Mouse (Mus musculus): ENCODE measurements around the gene Cuedc1. TPM values are rescaled to one million over a fixed set of nuclear protein-coding genes. Genes with fewer than 3 reads are reported as not detected.

Cuedc1 gene
- polyA plus RNA-seq, 1 experiment from 2014 or later = 46.1 TPM

DNA sequence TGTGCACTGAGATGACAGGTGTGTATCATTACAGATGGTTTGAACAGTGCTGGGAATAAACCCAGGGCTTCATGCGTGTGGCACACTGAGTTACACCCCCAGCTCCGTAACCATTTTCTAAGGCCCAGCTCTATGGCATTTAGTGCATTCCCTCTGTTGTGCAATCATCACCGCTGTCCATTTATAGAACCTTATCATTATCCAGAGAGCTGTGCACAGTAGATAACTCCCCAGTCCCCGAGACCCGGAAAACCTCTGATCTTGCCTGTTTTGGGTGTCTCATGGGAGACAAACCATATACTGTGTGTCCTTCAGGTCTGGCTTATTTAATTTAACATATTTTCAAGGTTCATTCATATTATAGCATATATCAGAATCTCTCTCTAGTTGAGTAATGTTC is 49.5 kb downstream of the Cuedc1 start:
- peaks cover 23% of the 10 kb centered on the region for H3K4me1 ChIP-seq (ENCODE audit: control insufficient read depth, insufficient read depth, low read length)
- H3K9ac ChIP-seq (ENCODE audit: low read depth, low read length) = no peak overlapping the region
- 92% methylated on average over 5 of the region's 5 CpGs for WGBS
- no peaks in the 10 kb centered on the region for H3K9me3 ChIP-seq (replicated peaks; ENCODE audit: control insufficient read depth, low read length, poor library complexity, severe bottlenecking)
- no peaks in the 10 kb centered on the region for H3K27me3 ChIP-seq (ENCODE audit: control insufficient read depth, insufficient read depth, low read depth, low read length)
- H3K4me2 ChIP-seq (ENCODE audit: low read length) = no peak overlapping the region
- H3K4me3 ChIP-seq (ENCODE audit: low read depth, low read length) = no peak overlapping the region
- no peak overlapping the region for H3K27ac ChIP-seq (ENCODE audit: low read length)
- H3K36me3 ChIP-seq (ENCODE audit: control insufficient read depth, insufficient read depth, low read length) = no peaks in the 10 kb centered on the region
- ATAC-seq = no peak

DNA sequence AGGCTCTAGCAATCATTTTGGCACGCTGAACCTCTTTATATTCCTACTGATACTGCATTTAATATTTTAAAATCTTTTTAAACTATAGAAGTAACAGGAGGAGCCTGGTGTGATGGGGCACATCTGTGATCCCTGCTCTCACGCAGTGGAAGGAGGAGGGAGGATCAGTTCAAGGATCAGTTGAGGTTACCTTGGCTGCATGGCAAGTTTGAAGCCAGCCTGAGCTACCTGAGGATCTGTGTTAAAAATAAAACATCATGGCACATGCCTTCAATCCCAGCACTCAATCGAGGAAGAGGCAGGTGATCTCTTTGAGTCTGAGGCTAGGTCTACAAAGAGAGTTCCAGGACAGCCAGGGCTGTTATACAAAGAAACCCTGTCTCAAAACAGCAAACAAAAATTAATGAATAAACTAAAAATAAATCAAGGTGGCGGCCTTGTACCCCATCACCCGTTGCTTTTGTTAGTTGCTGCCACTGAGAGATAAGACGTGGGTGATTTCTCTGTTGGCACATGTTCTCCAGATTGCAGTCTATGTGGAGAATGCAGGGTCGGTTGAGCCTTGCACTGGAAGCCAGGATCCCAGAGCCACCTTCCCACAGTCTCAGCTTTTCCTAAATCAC is 50.3 kb downstream of the Cuedc1 start:
- H3K4me1 ChIP-seq (ENCODE audit: control insufficient read depth, insufficient read depth, low read length) = peaks cover 21% of the 10 kb centered on the region
- H3K27ac ChIP-seq (ENCODE audit: low read length) = peak overlapping the region; percentile 65
- no peaks in the 10 kb centered on the region for H3K27me3 ChIP-seq (ENCODE audit: control insufficient read depth, insufficient read depth, low read depth, low read length)
- WGBS = 48% methylated on average over 7 of the region's 7 CpGs
- no peak overlapping the region for H3K4me3 ChIP-seq (ENCODE audit: low read depth, low read length)
- H3K4me2 ChIP-seq (ENCODE audit: low read length) = no peak overlapping the region
- H3K9ac ChIP-seq (ENCODE audit: low read depth, low read length) = no peak overlapping the region
- no peak for ATAC-seq
- no peaks in the 10 kb centered on the region for H3K36me3 ChIP-seq (ENCODE audit: control insufficient read depth, insufficient read depth, low read length)
- no peaks in the 10 kb centered on the region for H3K9me3 ChIP-seq (replicated peaks; ENCODE audit: control insufficient read depth, low read length, poor library complexity, severe bottlenecking)

DNA sequence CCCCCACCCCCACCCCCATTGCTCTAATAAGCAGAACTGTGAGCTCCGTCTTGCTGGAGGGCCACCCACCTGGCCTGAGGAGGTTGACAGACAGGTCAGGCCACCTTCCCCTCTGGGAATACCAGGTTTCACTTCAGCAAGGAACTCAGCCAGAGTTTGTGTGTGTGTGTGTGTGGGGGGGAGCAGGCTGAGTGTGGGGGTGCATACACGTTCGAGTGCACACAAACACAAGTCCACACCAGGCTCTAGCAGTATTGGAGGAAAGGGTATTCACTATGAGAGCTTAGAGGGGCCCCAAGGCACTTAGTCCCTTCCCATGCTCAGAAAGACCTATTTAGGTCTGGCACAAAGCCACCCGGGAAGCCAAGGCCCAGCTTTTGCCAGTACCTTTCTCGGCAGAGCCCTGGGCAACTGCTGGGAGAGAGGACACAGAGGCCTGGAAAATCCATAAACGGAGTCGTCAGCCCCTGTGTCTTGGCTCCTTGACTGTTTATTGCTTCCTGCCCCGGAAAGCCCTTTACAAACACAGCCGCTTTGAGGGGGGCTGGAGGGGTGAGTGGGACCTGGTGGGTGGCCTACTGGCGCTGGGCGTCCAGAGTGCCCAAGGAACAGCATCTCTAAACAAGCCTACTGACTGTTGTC is 50.9 kb downstream of the Cuedc1 start:
- peak; percentile 29; the same call in 1 of the 2 replicates for ATAC-seq
- Histone ChIP-seq H3K4me1 (ENCODE audit: control insufficient read depth, insufficient read depth, low read length) (peaks cover 21% of the 10 kb centered on the region), H3K4me3 (ENCODE audit: low read depth, low read length) (no peak overlapping the region), H3K9me3 (replicated peaks; ENCODE audit: control insufficient read depth, low read length, poor library complexity, severe bottlenecking) (no peaks in the 10 kb centered on the region), H3K9ac (ENCODE audit: low read depth, low read length) (no peak overlapping the region), H3K27me3 (ENCODE audit: control insufficient read depth, insufficient read depth, low read depth, low read length) (no peaks in the 10 kb centered on the region), H3K36me3 (ENCODE audit: control insufficient read depth, insufficient read depth, low read length) (no peaks in the 10 kb centered on the region), H3K4me2 (ENCODE audit: low read length) (no peak overlapping the region), H3K27ac (ENCODE audit: low read length) (peak overlapping the region; percentile 65)
- 7% methylated on average over 11 of the region's 11 CpGs for WGBS

DNA sequence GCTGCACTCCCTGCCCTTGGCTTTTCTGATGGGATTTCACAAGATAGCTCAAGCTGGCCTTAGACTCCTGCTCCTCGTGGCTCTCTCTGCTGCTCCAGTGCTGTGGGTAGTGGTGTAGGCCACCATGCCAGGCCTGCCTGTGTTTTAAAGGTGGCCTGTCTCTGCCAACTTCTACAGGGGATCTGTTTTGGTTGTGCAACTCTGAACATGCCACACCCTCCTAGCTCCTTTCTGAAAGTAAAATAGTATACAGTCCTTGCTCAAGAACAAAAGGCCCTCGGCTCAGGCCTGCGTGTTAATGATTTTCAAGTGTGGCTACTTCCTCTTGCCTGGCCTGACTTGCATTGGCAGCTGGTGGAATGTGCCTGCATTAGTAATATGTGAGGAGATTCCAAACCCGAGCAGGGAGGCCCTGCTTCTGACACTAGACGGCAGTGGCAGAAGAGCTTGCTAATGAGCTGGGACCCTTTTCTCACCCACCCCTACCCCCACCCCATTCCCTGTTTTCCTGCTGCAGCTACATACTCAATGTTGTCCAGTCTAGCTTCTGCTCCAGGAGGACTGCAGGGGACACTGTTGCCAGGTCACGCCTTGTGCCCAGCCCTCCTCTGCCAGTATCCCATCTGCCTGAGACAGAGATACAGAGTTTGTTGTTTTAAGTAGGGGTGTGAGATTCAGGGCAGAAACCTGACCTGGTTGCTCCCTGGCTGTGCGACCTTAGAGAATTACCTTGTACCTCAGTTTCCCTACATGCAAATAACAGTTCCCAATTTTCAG is 53.7 kb downstream of the Cuedc1 start:
- Histone ChIP-seq H3K27ac (ENCODE audit: low read length) (peak overlapping the region; percentile 60; the same call in 1 of the 2 replicates), H3K4me3 (ENCODE audit: low read depth, low read length) (no peak overlapping the region), H3K27me3 (ENCODE audit: control insufficient read depth, insufficient read depth, low read depth, low read length) (no peaks in the 10 kb centered on the region), H3K36me3 (ENCODE audit: control insufficient read depth, insufficient read depth, low read length) (no peaks in the 10 kb centered on the region), H3K4me1 (ENCODE audit: control insufficient read depth, insufficient read depth, low read length) (peaks cover 29% of the 10 kb centered on the region), H3K9me3 (replicated peaks; ENCODE audit: control insufficient read depth, low read length, poor library complexity, severe bottlenecking) (no peaks in the 10 kb centered on the region), H3K4me2 (ENCODE audit: low read length) (no peak overlapping the region), H3K9ac (ENCODE audit: low read depth, low read length) (no peak overlapping the region)
- WGBS = 39% methylated on average over 7 of the region's 7 CpGs
- ATAC-seq = no peak

GRCm38 (mm10) chr11:88153880-88154279 is 56.0 kb downstream of the Cuedc1 start:
- 73% methylated on average over 5 of the region's 5 CpGs for WGBS
- ATAC-seq = no peak
- Histone ChIP-seq H3K9me3 (replicated peaks; ENCODE audit: control insufficient read depth, low read length, poor library complexity, severe bottlenecking) (no peaks in the 10 kb centered on the region), H3K4me3 (ENCODE audit: low read depth, low read length) (no peak overlapping the region), H3K9ac (ENCODE audit: low read depth, low read length) (no peak overlapping the region), H3K4me1 (ENCODE audit: control insufficient read depth, insufficient read depth, low read length) (peaks cover 29% of the 10 kb centered on the region), H3K4me2 (ENCODE audit: low read length) (no peak overlapping the region), H3K36me3 (ENCODE audit: control insufficient read depth, insufficient read depth, low read length) (no peaks in the 10 kb centered on the region), H3K27me3 (ENCODE audit: control insufficient read depth, insufficient read depth, low read depth, low read length) (no peaks in the 10 kb centered on the region), H3K27ac (ENCODE audit: low read length) (peak overlapping the region; percentile 25; the same call in 1 of the 2 replicates)

- H3K9me3 ChIP-seq (replicated peaks; ENCODE audit: control insufficient read depth, low read length, poor library complexity, severe bottlenecking) = no peaks in the 10 kb centered on the region
- no peaks in the 10 kb centered on the region for H3K36me3 ChIP-seq (ENCODE audit: control insufficient read depth, insufficient read depth, low read length)
- no peak overlapping the region for H3K4me3 ChIP-seq (ENCODE audit: low read depth, low read length)
- no peak overlapping the region for H3K9ac ChIP-seq (ENCODE audit: low read depth, low read length)
- WGBS = 72% methylated on average over 8 of the region's 8 CpGs
- no peaks in the 10 kb centered on the region for H3K27me3 ChIP-seq (ENCODE audit: control insufficient read depth, insufficient read depth, low read depth, low read length)
- ATAC-seq = no peak
- H3K27ac ChIP-seq (ENCODE audit: low read length) = peak overlapping the region; percentile 24
- no peak overlapping the region for H3K4me2 ChIP-seq (ENCODE audit: low read length)
- H3K4me1 ChIP-seq (ENCODE audit: control insufficient read depth, insufficient read depth, low read length) = peaks cover 31% of the 10 kb centered on the region
Measured at GRCm38 (mm10) chr11:88154500-88154899, 56.6 kb downstream of the Cuedc1 start.

DNA sequence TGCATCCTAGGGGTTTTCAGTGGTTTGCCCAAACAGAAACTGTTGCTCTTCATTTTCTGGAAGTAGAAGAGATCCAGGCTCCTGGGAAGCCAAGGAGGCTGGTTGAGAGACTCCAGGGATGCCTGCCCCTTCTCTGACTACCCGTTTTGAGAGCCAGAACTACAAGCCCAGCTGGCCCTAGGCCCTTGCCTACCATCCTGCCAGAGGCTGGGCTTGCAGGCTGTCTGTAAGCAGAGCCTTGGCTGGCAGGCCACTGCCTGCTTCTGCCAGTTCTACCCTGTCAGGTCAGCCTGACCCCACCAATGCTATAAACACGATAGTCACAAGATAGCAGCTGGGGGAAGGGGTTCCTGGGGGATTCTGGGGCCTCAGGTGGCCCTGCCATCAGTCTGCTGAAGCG is 57.6 kb downstream of the Cuedc1 start:
- no peaks in the 10 kb centered on the region for H3K36me3 ChIP-seq (ENCODE audit: control insufficient read depth, insufficient read depth, low read length)
- ATAC-seq = no peak
- no peak overlapping the region for H3K4me2 ChIP-seq (ENCODE audit: low read length)
- peak overlapping the region; percentile 46; the same call in 1 of the 2 replicates for H3K9ac ChIP-seq (ENCODE audit: low read depth, low read length)
- H3K27me3 ChIP-seq (ENCODE audit: control insufficient read depth, insufficient read depth, low read depth, low read length) = no peaks in the 10 kb centered on the region
- H3K9me3 ChIP-seq (replicated peaks; ENCODE audit: control insufficient read depth, low read length, poor library complexity, severe bottlenecking) = no peaks in the 10 kb centered on the region
- WGBS = 50% methylated on average over 3 of the region's 3 CpGs
- peak overlapping the region; percentile 28; the same call in 1 of the 2 replicates for H3K27ac ChIP-seq (ENCODE audit: low read length)
- peaks cover 38% of the 10 kb centered on the region for H3K4me1 ChIP-seq (ENCODE audit: control insufficient read depth, insufficient read depth, low read length)
- H3K4me3 ChIP-seq (ENCODE audit: low read depth, low read length) = no peak overlapping the region

- Histone ChIP-seq H3K9ac (ENCODE audit: low read depth, low read length) (no peak overlapping the region), H3K9me3 (replicated peaks; ENCODE audit: control insufficient read depth, low read length, poor library complexity, severe bottlenecking) (no peaks in the 10 kb centered on the region), H3K4me3 (ENCODE audit: low read depth, low read length) (no peak overlapping the region), H3K27me3 (ENCODE audit: control insufficient read depth, insufficient read depth, low read depth, low read length) (no peaks in the 10 kb centered on the region), H3K27ac (ENCODE audit: low read length) (no peak overlapping the region), H3K4me1 (ENCODE audit: control insufficient read depth, insufficient read depth, low read length) (peaks cover 40% of the 10 kb centered on the region), H3K4me2 (ENCODE audit: low read length) (no peak overlapping the region), H3K36me3 (ENCODE audit: control insufficient read depth, insufficient read depth, low read length) (no peaks in the 10 kb centered on the region)
- ATAC-seq = no peak
- 66% methylated on average over 8 of the region's 8 CpGs for WGBS
Measured at GRCm38 (mm10) chr11:88155998-88156397, 58.1 kb downstream of the Cuedc1 start.

- Histone ChIP-seq H3K9ac (ENCODE audit: low read depth, low read length) (no peak overlapping the region), H3K36me3 (ENCODE audit: control insufficient read depth, insufficient read depth, low read length) (no peaks in the 10 kb centered on the region), H3K4me3 (ENCODE audit: low read depth, low read length) (no peak overlapping the region), H3K27me3 (ENCODE audit: control insufficient read depth, insufficient read depth, low read depth, low read length) (no peaks in the 10 kb centered on the region), H3K4me2 (ENCODE audit: low read length) (no peak overlapping the region), H3K27ac (ENCODE audit: low read length) (no peak overlapping the region), H3K4me1 (ENCODE audit: control insufficient read depth, insufficient read depth, low read length) (peaks cover 40% of the 10 kb centered on the region), H3K9me3 (replicated peaks; ENCODE audit: control insufficient read depth, low read length, poor library complexity, severe bottlenecking) (no peaks in the 10 kb centered on the region)
- ATAC-seq = no peak
- WGBS = 38% methylated on average over 2 of the region's 2 CpGs
Measured at GRCm38 (mm10) chr11:88156403-88156802, 58.5 kb downstream of the Cuedc1 start.

Data from midbrain, embryonic 16.5 days (tissue).